Mouse (Mus musculus) gastrocnemius, adult 2 months (tissue): Measurements from ENCODE around the gene Chia1. TPM values are rescaled to one million over a fixed set of nuclear protein-coding genes. Genes with fewer than 3 reads are reported as not detected.

Experiments used
- DNase-seq: peaks from one replicate; pipeline ENCODE4 v3.0.0; 2022
- H3K27ac ChIP-seq: fragments of 200-600 bp; 2 replicates; pipeline ENCODE4 v1.8.1; 2022; ENCODE audit warnings: mild to moderate bottlenecking
- H3K4me3 ChIP-seq: fragments of 200-600 bp; 2 replicates; pipeline ENCODE4 v1.8.1; 2022; ENCODE audit warnings: mild to moderate bottlenecking, moderate library complexity
- CTCF ChIP-seq: fragments of 200-600 bp; IDR thresholded peaks from 2 replicates; pipeline ENCODE4 v1.8.1; 2022; ENCODE audit warnings: antibody characterized with exemption, mild to moderate bottlenecking, moderate library complexity
- intact Hi-C: fragments of 180-260 bp; cut with DNase I; formaldehyde crosslinking; loops from one replicate; pipeline ENCODE4 v1.15.1; 2025
- total RNA-seq, 2 experiments: library from RNA; stranded (reverse); gene quantifications; 2 replicates each; pipeline ENCODE4 v1.2.3; 2021

Chia1 gene
- total RNA-seq, 2 experiments from 2014 or later: not detected

DNA sequence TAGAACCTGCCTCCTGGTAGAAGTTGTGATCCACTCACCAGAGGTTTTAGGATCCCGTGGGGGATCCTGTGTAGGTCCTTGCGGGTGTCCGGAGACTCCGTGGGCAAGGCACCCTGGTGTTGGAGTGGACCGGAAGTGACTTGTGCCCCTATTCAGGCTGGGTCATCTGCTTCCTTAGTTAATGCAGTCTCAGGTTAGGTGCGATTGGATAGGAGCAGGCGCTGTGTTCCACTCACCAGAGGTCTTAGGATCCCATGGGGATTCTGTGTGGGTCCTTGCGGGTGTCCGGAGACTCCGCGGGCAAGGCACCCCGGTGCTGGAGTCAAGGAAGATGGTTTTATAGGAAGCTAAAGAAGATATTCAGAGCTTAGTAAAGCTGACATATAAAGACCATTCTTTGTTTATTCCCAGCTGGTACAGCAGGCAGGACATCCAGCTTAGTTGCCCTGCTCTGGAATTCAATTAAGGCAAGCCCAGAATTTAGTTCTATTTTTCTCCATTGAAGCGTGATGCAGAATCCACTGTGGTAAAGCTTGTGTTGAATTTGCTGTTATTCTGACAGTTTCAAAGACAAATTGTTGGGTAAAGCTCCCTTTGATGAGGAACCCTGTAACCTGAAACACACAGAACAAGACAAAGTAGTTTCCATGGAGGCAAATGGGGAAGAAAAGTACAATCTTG, 64.6 kb downstream of the Chia1 start:
- no peak for DNase-seq
- intact Hi-C loops: no loop called here
- no peak overlapping the region for H3K27ac ChIP-seq
- no peak for TF ChIP-seq CTCF
- no peak overlapping the region for H3K4me3 ChIP-seq

Other genes with a start within 250 kb of the Chia1 start
- not detected for gene Adora3, start 242.4 kb upstream of the Chia1 start, total RNA-seq
- not detected for gene Tmigd3, start 242.3 kb upstream of the Chia1 start, total RNA-seq
- under 1 TPM; 0.84 to 0.92 TPM for gene I830077J02Rik, start 180.6 kb upstream of the Chia1 start, total RNA-seq
- 10 to 100 TPM; 29.4 to 30.5 TPM for gene Wdr77, start 153.9 kb upstream of the Chia1 start, total RNA-seq
- gene Atp5f1, start 153.1 kb upstream of the Chia1 start, total RNA-seq: 100 to 1,000 TPM; 520 to 826 TPM
- gene Ovgp1, start 139.5 kb upstream of the Chia1 start, total RNA-seq: 1 to 10 TPM in 1 of 2 experiments, under 1 TPM in 1; 0.82 to 1.1 TPM
- not detected for gene Pifo, start 98.6 kb upstream of the Chia1 start, total RNA-seq
- not detected for gene Chil5, start 80.4 kb upstream of the Chia1 start, total RNA-seq
- not detected for gene Chil3, start 54.3 kb downstream of the Chia1 start, total RNA-seq
- gene Chil4, start 106.3 kb downstream of the Chia1 start, total RNA-seq: not detected